Mouse (Mus musculus): ENCODE results near the gene Slc5a10.

Gene Slc5a10

GRCm38 (mm10) chr11:61701696-61702095 is 18.9 kb downstream of the Slc5a10 start:
- DNase-seq, result no peak

GRCm38 (mm10) chr11:61699933-61700332 is 20.7 kb downstream of the Slc5a10 start:
- peak; percentile 42 for DNase-seq

DNA sequence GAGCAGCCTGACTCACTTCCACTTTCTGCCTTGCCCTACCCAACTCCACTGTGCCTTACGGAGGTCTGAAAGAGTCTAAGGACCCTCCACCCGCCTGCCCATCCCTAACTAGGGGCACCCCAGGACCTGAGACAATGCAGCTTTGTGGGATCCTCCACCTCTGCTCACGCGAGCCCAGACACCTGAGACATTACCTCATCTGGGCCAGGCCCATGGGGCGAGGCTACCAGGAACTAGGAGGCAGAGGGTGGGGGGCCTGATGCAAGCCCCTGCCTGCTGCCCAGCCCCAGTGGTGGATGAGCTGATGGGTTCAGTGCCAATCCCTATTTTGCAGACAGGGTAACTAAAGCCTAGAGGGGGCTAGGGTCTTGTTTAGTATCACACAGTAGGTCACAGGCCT is 21.2 kb downstream of the Slc5a10 start:
- DNase-seq, result no peak

DNA sequence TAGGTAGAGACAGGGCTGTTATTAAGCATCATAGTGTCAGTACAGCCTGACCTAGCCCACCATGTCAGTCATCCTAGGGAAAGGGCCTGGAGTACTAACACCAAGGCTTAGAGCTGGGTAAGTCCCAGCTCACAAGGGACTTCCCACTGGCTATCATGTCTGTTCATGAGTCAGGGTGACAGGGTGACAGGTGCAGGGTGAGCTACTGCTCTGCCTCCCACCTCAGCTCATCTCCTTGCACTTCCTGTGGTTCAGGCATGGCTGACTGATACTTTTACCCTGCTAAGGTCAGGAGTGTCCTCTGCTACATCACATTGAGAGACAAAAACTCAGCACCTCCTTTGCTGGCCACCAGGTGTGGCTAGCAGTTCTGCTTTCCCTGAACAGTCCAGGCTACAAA is 21.8 kb downstream of the Slc5a10 start:
- DNase-seq, result no peak

DNA sequence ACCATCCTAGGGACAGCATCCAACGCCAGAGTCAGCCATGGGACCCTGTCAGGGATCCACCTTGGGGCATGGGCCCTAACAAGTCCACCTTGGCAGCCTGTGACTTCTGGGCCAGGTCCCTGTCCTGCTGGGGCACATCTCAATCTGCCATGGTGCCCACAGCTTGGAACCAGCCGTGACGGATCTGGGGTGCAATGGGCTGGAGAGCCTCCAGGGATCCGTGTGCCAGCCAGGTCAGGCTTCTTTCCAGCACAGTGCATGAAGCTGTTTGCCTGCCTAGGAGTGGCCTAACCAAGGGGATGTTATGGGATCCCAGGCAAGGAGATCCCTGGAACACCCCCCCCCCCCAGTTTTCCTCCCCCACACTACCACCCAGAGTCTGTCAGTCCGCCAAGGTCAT is 27.6 kb downstream of the Slc5a10 start:
- peak; percentile 75 for DNase-seq

- no peak for DNase-seq
These were observed 33.0 kb downstream of the Slc5a10 start for GRCm38 (mm10) chr11:61687595-61687994.

DNA sequence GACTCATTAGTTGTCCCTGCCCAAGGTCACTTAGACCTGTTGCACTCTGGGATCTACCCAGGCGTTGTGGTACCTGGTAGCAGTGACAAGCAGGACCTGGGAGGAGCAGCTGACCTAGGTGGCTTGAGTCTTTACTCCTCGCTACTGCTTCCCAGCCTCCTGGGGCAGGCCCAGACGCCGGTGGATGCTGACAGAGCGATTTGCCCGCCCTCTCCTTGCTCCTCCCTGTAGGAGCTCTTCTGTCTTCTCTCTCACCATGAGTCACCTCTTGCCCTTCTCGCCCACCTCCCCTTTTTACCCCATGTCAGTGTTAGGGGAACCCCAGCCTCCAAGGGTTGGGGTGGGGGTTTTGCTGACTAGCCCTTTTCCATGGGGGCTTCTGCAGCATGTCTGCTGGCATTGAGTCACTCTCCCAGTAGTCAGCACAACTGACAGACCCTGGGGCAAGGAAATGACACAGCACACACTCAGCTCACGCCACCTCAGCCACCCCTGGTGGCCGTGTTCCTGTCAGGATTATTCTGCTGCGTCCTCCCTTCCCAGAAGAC is 33.6 kb downstream of the Slc5a10 start:
- DNase-seq, result no peak

DNA sequence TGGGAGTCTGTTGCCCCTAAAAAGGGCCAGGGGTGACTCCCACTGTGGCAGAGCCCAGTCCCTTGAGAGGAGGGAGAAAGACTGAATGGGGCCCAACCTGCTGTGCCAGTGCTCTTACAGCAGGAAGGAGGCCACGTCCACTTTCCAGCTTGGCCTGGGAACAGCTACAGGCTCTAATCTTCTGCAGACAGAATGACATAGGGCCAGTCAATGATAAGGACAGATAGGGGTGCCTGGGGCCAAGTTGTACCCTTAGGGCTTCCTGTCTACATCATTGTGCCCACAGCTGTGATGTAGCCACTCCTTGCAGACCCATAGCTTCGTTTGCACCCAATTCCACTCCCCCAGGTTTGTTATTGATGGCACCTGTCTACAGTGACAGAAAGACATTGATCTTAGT is 34.5 kb downstream of the Slc5a10 start:
- no peak for DNase-seq

DNA sequence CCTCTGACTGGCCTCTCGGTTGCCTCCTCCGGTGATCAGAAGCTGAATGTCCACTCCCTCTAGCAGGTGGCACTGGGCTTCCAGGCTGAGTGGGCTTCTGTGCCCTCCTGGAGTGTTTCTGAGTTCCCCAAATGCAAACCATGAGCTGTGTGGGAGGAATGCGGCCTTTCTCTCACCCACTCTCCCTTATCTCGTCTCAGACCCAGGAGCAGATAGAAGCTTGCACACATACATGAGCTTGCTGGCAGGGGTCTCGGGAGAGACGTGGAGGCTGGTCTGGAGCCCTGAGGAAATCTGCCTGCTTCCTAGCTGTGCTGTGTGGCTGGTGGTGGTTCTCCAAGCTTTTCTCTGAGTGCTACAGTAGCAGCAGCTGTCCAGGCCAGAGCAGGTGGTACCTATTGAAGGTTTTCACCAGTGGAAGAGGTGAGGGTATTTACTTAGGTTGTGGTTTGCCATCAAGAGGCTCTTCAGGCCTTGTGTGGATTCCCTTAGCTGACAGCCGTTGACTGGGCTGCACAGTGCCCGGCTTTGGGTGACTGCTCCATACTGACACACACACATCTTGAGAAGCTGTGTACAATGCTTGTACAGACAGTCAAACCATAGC is 35.4 kb downstream of the Slc5a10 start:
- DNase-seq, result no peak

GRCm38 (mm10) chr11:61683907-61684731 is 36.5 kb downstream of the Slc5a10 start, which contains the start of gene Fam83g:
Gene Fam83g, plus strand, starts transcription at chr11:61684091.
- DNase-seq, result no peak

- no peak for DNase-seq
These were observed 41.3 kb downstream of the Slc5a10 start for GRCm38 (mm10) chr11:61679091-61679866.

- no peak for DNase-seq
These were observed 42.9 kb downstream of the Slc5a10 start for GRCm38 (mm10) chr11:61677709-61678108.

- no peak for DNase-seq
These were observed 44.3 kb downstream of the Slc5a10 start for GRCm38 (mm10) chr11:61676216-61676854.

- no peak for DNase-seq
These were observed 45.3 kb downstream of the Slc5a10 start for GRCm38 (mm10) chr11:61675332-61675731.

DNA sequence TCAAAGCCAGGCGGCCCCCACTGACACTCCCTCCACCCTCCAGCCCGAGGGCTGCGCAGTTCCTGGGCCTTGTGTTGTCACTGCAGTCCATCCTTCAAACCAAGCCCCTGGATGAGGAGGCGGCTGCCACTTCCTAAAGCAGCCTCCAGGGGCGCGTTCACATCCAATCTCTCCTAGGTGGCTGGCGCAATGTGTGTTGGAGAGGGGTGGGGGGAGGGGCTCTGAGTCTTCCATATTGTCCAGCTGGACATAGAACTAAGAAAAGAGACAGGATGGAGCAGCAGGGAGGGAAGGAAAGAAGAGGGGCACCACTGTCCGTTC is 45.8 kb downstream of the Slc5a10 start:
- no peak for DNase-seq

DNA sequence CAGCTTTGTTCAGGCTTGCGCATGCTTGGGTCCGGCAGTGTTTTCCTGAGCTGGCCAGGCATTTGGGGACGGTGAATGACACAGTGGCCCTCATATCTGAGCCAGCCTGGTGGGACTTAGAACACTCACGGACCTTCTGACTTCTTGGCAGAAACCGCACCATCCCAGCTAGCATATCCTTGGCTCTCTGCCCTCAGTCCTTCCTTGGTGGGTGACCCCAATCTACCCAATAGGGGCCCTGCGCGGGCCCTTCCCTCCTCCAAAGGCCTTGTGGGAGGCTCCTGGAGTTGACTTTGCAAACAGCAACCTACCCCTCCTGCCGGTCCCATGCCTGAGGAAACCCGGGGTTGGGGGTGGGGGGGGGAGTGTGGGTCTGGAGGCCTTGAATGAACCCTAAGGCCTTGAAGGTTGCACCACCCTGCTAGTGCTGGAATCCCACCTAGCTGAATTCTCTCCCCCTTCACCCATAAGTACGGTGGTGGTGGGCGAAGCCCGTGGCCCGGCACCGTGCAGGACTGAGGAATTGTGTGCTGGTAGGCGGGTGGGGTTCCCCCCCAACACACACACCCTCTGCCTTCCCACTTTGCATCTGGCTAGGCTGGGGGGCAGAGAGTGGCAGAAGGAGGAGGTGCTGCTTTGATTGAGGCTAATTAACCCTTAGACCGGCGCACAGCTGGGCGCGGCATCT is 46.3 kb downstream of the Slc5a10 start:
- no peak for DNase-seq

- peak; percentile 55 for DNase-seq
These were observed 46.9 kb downstream of the Slc5a10 start for GRCm38 (mm10) chr11:61673686-61674085.

DNA sequence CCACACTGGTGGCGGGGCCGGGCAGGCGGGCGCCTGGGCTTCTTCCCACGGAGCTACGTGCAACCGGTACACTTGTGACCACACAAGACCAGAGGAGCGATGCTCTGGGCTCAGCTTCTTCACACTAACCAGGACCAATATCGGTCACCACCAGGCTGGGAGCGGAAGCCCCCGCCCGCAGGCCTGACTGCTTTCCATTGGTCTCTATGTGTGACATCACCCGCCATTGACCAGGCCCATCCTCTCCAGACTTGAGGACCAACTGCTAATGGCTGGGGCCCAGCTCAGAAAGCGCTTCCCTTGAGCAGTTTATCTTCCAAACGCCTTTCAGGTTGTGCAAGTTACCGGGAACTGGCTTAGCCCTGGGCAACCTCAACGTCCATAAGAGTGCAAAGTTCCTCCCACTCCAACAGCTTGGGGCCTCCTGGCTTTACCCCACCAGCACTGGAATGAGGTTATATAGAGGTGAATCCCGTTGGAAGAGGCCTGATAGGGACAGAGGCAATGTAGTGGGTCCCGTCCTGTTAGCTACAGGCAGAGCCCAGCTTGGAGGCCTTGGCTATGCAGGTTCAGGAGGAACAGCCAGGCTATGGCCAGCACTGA is 48.7 kb downstream of the Slc5a10 start:
- no peak for DNase-seq

GRCm38 (mm10) chr11:61669492-61670490 is 50.8 kb downstream of the Slc5a10 start:
- no peak for DNase-seq

- no peak for DNase-seq
These were observed 52.8 kb downstream of the Slc5a10 start for GRCm38 (mm10) chr11:61667782-61668181.

DNA sequence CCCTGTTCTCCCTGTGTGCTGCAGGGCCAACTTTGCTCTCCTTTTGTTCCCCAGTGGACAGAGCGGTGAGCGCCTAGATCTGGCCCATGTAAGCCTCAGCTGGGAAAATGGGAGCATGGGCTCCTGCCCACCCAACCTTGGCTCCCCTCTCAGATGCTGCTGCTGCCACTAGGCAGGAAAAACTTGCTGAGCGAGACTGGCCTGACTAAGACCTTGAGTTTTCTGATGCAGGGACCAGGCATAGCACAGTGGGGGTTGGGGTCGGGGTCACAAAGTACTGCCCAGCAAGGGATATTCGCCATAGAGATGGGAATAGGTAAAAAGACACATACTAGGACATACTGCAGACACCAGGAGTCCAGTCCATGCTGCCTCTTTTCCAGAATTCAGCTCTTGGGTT is 53.4 kb downstream of the Slc5a10 start:
- no peak for DNase-seq

Measured in cerebellum, adult 11 months (tissue).